Mouse (Mus musculus): ENCODE measurements at regions not wholly inside any gene's neighbourhood (a gene's known extent, or its start where the extent isn't known, plus 50 kb on each side); places are given as distances from the start of the nearest gene placed in this dataset.

DNA sequence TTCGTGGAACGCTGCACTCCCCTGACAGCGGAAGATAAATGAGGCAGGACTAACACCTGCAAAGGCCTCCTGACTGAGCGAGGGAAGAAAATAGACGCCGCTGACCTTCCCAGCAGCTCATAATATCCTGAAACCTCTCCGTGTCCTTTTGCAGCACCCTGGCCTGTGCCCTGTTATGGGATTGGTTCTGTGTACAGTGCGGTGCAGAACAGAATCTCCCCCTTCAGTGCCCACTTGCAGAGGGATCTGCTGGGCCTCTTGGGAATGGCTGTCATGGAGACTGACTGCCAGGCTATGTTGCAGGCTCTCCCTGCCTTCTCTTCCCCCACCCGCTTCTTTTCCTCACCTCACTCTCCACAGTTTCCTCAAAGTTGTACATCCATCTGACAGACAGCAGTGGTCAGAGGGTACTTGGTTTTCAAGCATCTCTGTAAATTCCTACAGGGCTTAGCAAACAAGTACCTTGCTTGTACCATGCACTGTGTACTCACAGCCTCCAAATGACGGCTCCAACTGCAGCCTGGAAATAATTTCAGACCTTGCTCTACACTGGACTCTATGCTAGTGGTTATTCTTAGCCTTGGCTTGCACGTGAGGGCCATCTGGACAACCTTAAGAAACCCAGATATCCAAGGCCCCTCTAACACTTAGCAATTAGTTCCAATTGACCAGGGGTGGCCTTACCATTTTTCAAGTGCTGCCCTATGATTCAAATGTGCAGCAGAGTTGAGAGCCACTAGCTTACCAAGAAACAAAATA, 382.7 kb downstream of the Gm45692 start:
- TF ChIP-seq POLR2A (IDR thresholded peaks at IDR 0.05; ENCODE audit: borderline replicate concordance, low read depth, low read length) = no peak
- TF ChIP-seq CTCF (IDR thresholded peaks at IDR 0.05; ENCODE audit: low read depth, low read length) = no peak
